8 mouse cellular contexts compared by ENCODE assay signal in the genomic region with DNA sequence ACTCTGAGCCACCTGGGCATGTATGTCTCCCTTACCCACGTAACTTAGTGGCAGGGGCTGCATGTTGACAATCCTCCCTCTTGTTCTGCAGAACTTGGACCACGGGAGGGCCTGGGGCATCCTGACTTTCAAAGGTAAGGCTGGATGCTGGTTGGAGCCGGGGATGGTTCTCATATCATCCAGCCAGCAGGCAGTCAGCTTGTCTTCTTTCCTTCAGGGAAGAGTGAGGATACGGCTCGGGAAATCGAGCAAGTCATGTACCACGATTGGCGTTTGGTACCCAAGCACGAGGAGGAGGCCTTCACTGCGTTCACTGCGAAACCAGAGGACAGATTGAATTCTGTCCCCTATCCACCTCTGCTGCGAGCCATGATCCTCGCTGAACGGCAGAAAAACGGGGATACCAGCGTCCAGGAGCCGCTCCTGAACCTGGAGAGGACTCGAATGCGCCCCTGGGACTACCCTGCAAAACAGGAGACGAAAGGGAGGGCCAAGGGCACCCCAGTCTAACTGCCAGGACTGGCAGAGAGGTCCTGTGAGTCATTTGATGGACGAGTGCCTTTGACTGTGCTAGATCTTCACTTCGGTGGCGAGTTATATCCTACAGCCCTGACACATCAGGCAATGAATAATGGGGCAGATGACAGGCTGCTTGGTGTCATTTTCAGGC. TPM values are rescaled to one million over a fixed set of nuclear protein-coding genes. Genes with fewer than 3 reads are reported as not detected.
DNase-seq lines count a peak whose midpoint lies in the region; ATAC-seq and TF ChIP-seq lines count a peak whose summit lies in the region.

No protein-coding gene starts in this region.

- H3K36me3 ChIP-seq in heart, adult 2 months (ENCODE audit: control insufficient read depth, insufficient read depth, low read length) = no peaks in the 10 kb centered on the region
- H3K36me3 ChIP-seq in intestine, embryonic 15.5 days = peaks cover 50% of the 10 kb centered on the region
- peaks cover 65% of the 10 kb centered on the region for H3K36me3 ChIP-seq in neural tube, embryonic 14.5 days (ENCODE audit: control insufficient read depth, insufficient read depth, low read length)

- peak overlapping the region; percentile 94 for H3K9ac ChIP-seq in heart, adult 2 months (ENCODE audit: low read depth, low read length)
- peak overlapping the region; percentile 83 for H3K9ac ChIP-seq in intestine, embryonic 15.5 days
- H3K9ac ChIP-seq in neural tube, embryonic 14.5 days (replicated peaks; ENCODE audit: low read depth, low read length) = peak overlapping the region; percentile 85

- peak; percentile 4; the same call in 1 of the 2 replicates for ATAC-seq in common myeloid progenitor, adult 5-6 weeks (replicated peaks; ENCODE audit: low read depth, poor library complexity, severe bottlenecking)
- peak; percentile 11; the same call in 1 of the 2 replicates for ATAC-seq in intestine, embryonic 15.5 days
- ATAC-seq in neural tube, embryonic 14.5 days (ENCODE audit: low read depth) = no peak

- no peaks in the 10 kb centered on the region for H3K79me2 ChIP-seq in heart, adult 2 months (replicated peaks; ENCODE audit: control insufficient read depth, insufficient read depth, low read length)

- peak overlapping the region; percentile 92 for H3K4me2 ChIP-seq in intestine, embryonic 15.5 days (replicated peaks)
- peak overlapping the region; percentile 95 for H3K4me2 ChIP-seq in neural tube, embryonic 14.5 days (ENCODE audit: low read depth, low read length)

- peaks cover 3% of the 10 kb centered on the region for H3K4me1 ChIP-seq in heart, adult 2 months (ENCODE audit: control insufficient read depth, insufficient read depth, low read length)
- H3K4me1 ChIP-seq in intestine, embryonic 15.5 days (replicated peaks) = peaks cover 29% of the 10 kb centered on the region
- H3K4me1 ChIP-seq in neural tube, embryonic 14.5 days (ENCODE audit: control insufficient read depth, insufficient read depth, low read length) = peaks cover 30% of the 10 kb centered on the region

- H3K9me3 ChIP-seq in intestine, embryonic 15.5 days = no peaks in the 10 kb centered on the region
- no peaks in the 10 kb centered on the region for H3K9me3 ChIP-seq in neural tube, embryonic 14.5 days (ENCODE audit: control insufficient read depth, low read length)

- intact Hi-C loops in heart, adult 2 months (cut with DNase I) = no loop called here
- intact Hi-C loops in left cerebral cortex, postnatal 36 days (cut with DNase I) = no loop called here

- H3K27me3 ChIP-seq in heart, adult 2 months (ENCODE audit: control insufficient read depth, insufficient read depth, low read length) = no peaks in the 10 kb centered on the region
- H3K27me3 ChIP-seq in intestine, embryonic 15.5 days (replicated peaks) = no peaks in the 10 kb centered on the region
- no peaks in the 10 kb centered on the region for H3K27me3 ChIP-seq in neural tube, embryonic 14.5 days (ENCODE audit: control insufficient read depth, insufficient read depth, low read length)

- peak overlapping the region; percentile 93 for H3K4me3 ChIP-seq in heart, adult 2 months
- peak overlapping the region; percentile 91 for H3K4me3 ChIP-seq in intestine, embryonic 15.5 days (replicated peaks)
- H3K4me3 ChIP-seq in neural tube, embryonic 14.5 days (ENCODE audit: low read depth, low read length) = peak overlapping the region; percentile 81

- peak overlapping the region; percentile 92 for H3K27ac ChIP-seq in heart, adult 2 months
- peak overlapping the region; percentile 87 for H3K27ac ChIP-seq in intestine, embryonic 15.5 days
- peak overlapping the region; percentile 83 for H3K27ac ChIP-seq in neural tube, embryonic 14.5 days (ENCODE audit: low read depth, low read length)

- DNase-seq in heart, adult 2 months = no peak
- DNase-seq in heart, adult 8-10 months (ENCODE audit: low spot score) = no peak
- DNase-seq in 416B (ENCODE audit: low read depth) = peak; percentile 61
- no peak for DNase-seq in right cerebral cortex, postnatal 36 days (ENCODE audit: low spot score in 2 of 2)
- DNase-seq in left cerebral cortex, postnatal 36 days (ENCODE audit: low spot score in 2 of 2) = no peak

- no peak for TF ChIP-seq POLR2A in heart, adult 2 months (IDR thresholded peaks at IDR 0.05; ENCODE audit: insufficient read depth, low read depth, low read length)

- no peak for TF ChIP-seq CTCF in heart, adult 2 months (IDR thresholded peaks at IDR 0.05)

- WGBS in heart, adult 2 months = 8% methylated on average over 23 of the region's 23 CpGs
- 10% methylated on average over 23 of the region's 23 CpGs for WGBS in intestine, embryonic 15.5 days
- 9% methylated on average over 23 of the region's 23 CpGs for WGBS in neural tube, embryonic 14.5 days

- TF ChIP-seq EP300 in heart, adult 2 months (IDR thresholded peaks at IDR 0.05; ENCODE audit: insufficient read depth, low read depth, low read length) = no peak

RNA-seq across cellular contexts. Expression of gene Nme3, which starts 0.6 kb away (rescaled TPM):
- 10 to 100 TPM; 30.7 to 37.7 TPM for total RNA-seq in heart, adult 2 months (2021)
- 46.4 and 55.2 TPM in 2 replicates for polyA plus RNA-seq in heart, adult 2 months (2012; rRNA removed)
- 10 to 100 TPM; 29.0 to 31.4 (median 29.5) TPM for total RNA-seq in heart, adult 8-10 months (2022)
- 35.0 and 36.0 TPM in 2 replicates for total RNA-seq in common myeloid progenitor, adult 5-6 weeks (2017)
- polyA plus RNA-seq in intestine, embryonic 15.5 days (2015; fragmentation: Nextera tagmentation; extraction: Ambion mirVana) = 71.7 and 85.4 TPM in 2 replicates
- 98.0 and 115 TPM in 2 replicates for polyA plus RNA-seq in neural tube, embryonic 14.5 days (2014; fragmentation: Nextera tagmentation; extraction: Ambion mirVana)
- total RNA-seq in left cerebral cortex, postnatal 36 days (2021) = 10 to 100 TPM; 41.4 to 54.3 TPM

RNA-seq across cellular contexts. Expression of gene Mrps34, which starts 0.8 kb away (rescaled TPM):
- 100 to 1,000 TPM in 1 of 2 experiments, 10 to 100 TPM in 1; 95.6 to 102 TPM for total RNA-seq in heart, adult 2 months (2021)
- 102 and 133 TPM in 2 replicates for polyA plus RNA-seq in heart, adult 2 months (2012; rRNA removed)
- total RNA-seq in heart, adult 8-10 months (2022) = 100 to 1,000 TPM in 2 of 4 experiments, 10 to 100 TPM in 2; 88.8 to 125 (median 109) TPM
- total RNA-seq in common myeloid progenitor, adult 5-6 weeks (2017) = 21.6 and 22.0 TPM in 2 replicates
- polyA plus RNA-seq in intestine, embryonic 15.5 days (2015; fragmentation: Nextera tagmentation; extraction: Ambion mirVana) = 111 and 117 TPM in 2 replicates
- polyA plus RNA-seq in neural tube, embryonic 14.5 days (2014; fragmentation: Nextera tagmentation; extraction: Ambion mirVana) = 85.5 and 86.4 TPM in 2 replicates
- total RNA-seq in left cerebral cortex, postnatal 36 days (2021) = 10 to 100 TPM; 61.8 to 74.6 TPM

RNA-seq across cellular contexts. Expression of gene Eme2, which starts 0.8 kb away (rescaled TPM):
- 10 to 100 TPM; 16.9 to 18.3 TPM for total RNA-seq in heart, adult 2 months (2021)
- 19.3 and 20.3 TPM in 2 replicates for polyA plus RNA-seq in heart, adult 2 months (2012; rRNA removed)
- total RNA-seq in heart, adult 8-10 months (2022) = 10 to 100 TPM; 19.4 to 23.5 (median 21.1) TPM
- 9.2 and 22.7 TPM in 2 replicates for total RNA-seq in common myeloid progenitor, adult 5-6 weeks (2017)
- polyA plus RNA-seq in intestine, embryonic 15.5 days (2015; fragmentation: Nextera tagmentation; extraction: Ambion mirVana) = 27.3 and 27.4 TPM in 2 replicates
- polyA plus RNA-seq in neural tube, embryonic 14.5 days (2014; fragmentation: Nextera tagmentation; extraction: Ambion mirVana) = 21.4 and 23.7 TPM in 2 replicates
- total RNA-seq in left cerebral cortex, postnatal 36 days (2021) = 10 to 100 TPM; 47.4 to 60.0 TPM

RNA-seq across cellular contexts. Expression of gene Spsb3, which starts 9.3 kb away (rescaled TPM):
- total RNA-seq in heart, adult 2 months (2021) = 10 to 100 TPM; 30.4 to 33.8 TPM
- 47.0 and 66.2 TPM in 2 replicates for polyA plus RNA-seq in heart, adult 2 months (2012; rRNA removed)
- 10 to 100 TPM; 25.8 to 29.3 (median 27.7) TPM for total RNA-seq in heart, adult 8-10 months (2022)
- 14.8 and 21.5 TPM in 2 replicates for total RNA-seq in common myeloid progenitor, adult 5-6 weeks (2017)
- polyA plus RNA-seq in intestine, embryonic 15.5 days (2015; fragmentation: Nextera tagmentation; extraction: Ambion mirVana) = 32.0 and 33.4 TPM in 2 replicates
- polyA plus RNA-seq in neural tube, embryonic 14.5 days (2014; fragmentation: Nextera tagmentation; extraction: Ambion mirVana) = 74.5 and 83.8 TPM in 2 replicates
- 10 to 100 TPM; 56.4 to 63.7 TPM for total RNA-seq in left cerebral cortex, postnatal 36 days (2021)

RNA-seq across cellular contexts. Expression of gene Nubp2, which starts 9.6 kb away (rescaled TPM):
- 10 to 100 TPM; 18.2 to 22.7 TPM for total RNA-seq in heart, adult 2 months (2021)
- 17.8 and 17.9 TPM in 2 replicates for polyA plus RNA-seq in heart, adult 2 months (2012; rRNA removed)
- total RNA-seq in heart, adult 8-10 months (2022) = 10 to 100 TPM; 17.2 to 20.1 (median 19.2) TPM
- 35.6 and 45.6 TPM in 2 replicates for total RNA-seq in common myeloid progenitor, adult 5-6 weeks (2017)
- 51.5 and 57.9 TPM in 2 replicates for polyA plus RNA-seq in intestine, embryonic 15.5 days (2015; fragmentation: Nextera tagmentation; extraction: Ambion mirVana)
- polyA plus RNA-seq in neural tube, embryonic 14.5 days (2014; fragmentation: Nextera tagmentation; extraction: Ambion mirVana) = 69.2 and 75.7 TPM in 2 replicates
- total RNA-seq in left cerebral cortex, postnatal 36 days (2021) = 10 to 100 TPM; 31.4 to 34.8 TPM
